Mouse (Mus musculus): Measurements from ENCODE around the gene F2rl2. TPM values are rescaled to one million over a fixed set of nuclear protein-coding genes. Genes with fewer than 3 reads are reported as not detected.

Gene F2rl2
- polyA plus RNA-seq (2015; fragmentation: Nextera tagmentation; extraction: Ambion mirVana): 3.9 and 4.2 TPM in 2 replicates

DNA sequence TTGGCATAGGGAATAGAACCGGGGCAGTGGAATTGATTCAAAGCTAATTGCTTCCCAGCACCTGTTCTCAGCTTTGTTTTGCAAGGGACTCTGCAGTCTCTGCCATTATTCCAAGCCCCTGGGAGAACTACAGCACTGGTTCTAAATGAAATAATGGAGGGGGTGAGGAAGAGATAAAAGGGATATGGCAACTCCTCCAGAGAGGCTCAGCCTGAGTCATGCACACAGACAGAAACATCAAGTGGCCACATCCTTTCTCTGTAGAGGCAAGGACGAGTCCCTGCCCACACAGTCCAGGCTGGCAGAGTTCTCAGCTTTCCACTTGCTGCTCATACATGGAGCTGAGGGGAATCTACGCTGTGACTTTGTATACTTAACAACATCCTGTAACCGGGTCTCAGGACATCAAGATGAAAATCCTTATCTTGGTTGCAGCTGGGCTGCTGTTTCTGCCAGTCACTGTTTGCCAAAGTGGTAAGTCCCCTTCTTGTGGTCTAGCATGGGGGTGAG, at the start of gene F2rl2:
TSS of gene F2rl2 (plus strand) at position 200 of the 510 bp plus-strand sequence.

Other genes starting within 250 kb of the F2rl2 start
- gene S100z, start 218.1 kb upstream of the F2rl2 start, polyA plus RNA-seq (2015; fragmentation: Nextera tagmentation; extraction: Ambion mirVana): not detected in 2 replicates
- 0.12 TPM in 1 of 2 replicates, not detected in the other for gene F2rl1, start 171.6 kb upstream of the F2rl2 start, polyA plus RNA-seq (2015; fragmentation: Nextera tagmentation; extraction: Ambion mirVana)
- gene F2r, start 78.4 kb upstream of the F2rl2 start, polyA plus RNA-seq (2015; fragmentation: Nextera tagmentation; extraction: Ambion mirVana): 30.1 and 31.8 TPM in 2 replicates
- gene Iqgap2, start 195.1 kb downstream of the F2rl2 start, polyA plus RNA-seq (2015; fragmentation: Nextera tagmentation; extraction: Ambion mirVana): 2.2 and 2.6 TPM in 2 replicates